16 mouse cellular contexts compared by ENCODE assay signal in genomic region chr1:39918517-39919115, GRCm38 (mm10). TPM values are rescaled to one million over a fixed set of nuclear protein-coding genes. Genes with fewer than 3 reads are reported as not detected.
DNase-seq lines count a peak whose midpoint lies in the region; ATAC-seq and TF ChIP-seq lines count a peak whose summit lies in the region.
"Had no signal": no experiment of that assay in that cellular context is flagged by ENCODE, and none has a peak within 500 bp of the region (broad histone marks: within the 10 kb centered on the region; RNA-seq: fewer than 3 reads in every experiment).

No protein-coding gene starts in this region.

- no peak for TF ChIP-seq CTCF in small intestine, adult 2 months (IDR thresholded peaks at IDR 0.05; ENCODE audit: extremely low read depth, insufficient read length, insufficient replicate concordance, low read depth, low read length)
- TF ChIP-seq CTCF in lung, adult 2 months (IDR thresholded peaks at IDR 0.05; ENCODE audit: insufficient read depth, low read length) = no peak

- no peak overlapping the region; a peak in 1 of 4 replicates for H3K27ac ChIP-seq in heart, embryonic 14.5 days (replicated peaks in 1 of 2; ENCODE audit: control insufficient read depth in 1 of 2, insufficient read depth in 1 of 2, low read depth in 2 of 2, low read length in 2 of 2)
- H3K27ac ChIP-seq in heart, embryonic 12.5 days (ENCODE audit: poor library complexity, severe bottlenecking) = no peak overlapping the region
- H3K27ac ChIP-seq in small intestine, adult 2 months (ENCODE audit: insufficient read depth, low read depth, low read length) = 0 out of 2 replicates have a peak overlapping the region, but pooled peaks have one; percentile 4
- H3K27ac ChIP-seq: embryonic facial prominence, embryonic 12.5 days; forebrain, embryonic 13.5 days; liver, embryonic 13.5 days had no signal

- ATAC-seq in heart, embryonic 14.5 days (ENCODE audit: insufficient number of reproducible peaks, insufficient read depth, low FRiP score, low read depth) = no peak
- ATAC-seq in heart, embryonic 12.5 days (ENCODE audit: insufficient number of reproducible peaks, low FRiP score) = no peak
- peak; percentile 35 to 44; a peak in 3 of 4 replicates for ATAC-seq in hematopoietic stem cell, adult 5-6 weeks (replicated peaks in 1 of 2; ENCODE audit: insufficient read depth in 1 of 2, low FRiP score in 2 of 2, low TSS enrichment in 1 of 2, low read depth in 1 of 2, poor library complexity in 2 of 2, severe bottlenecking in 2 of 2)
- ATAC-seq: forebrain, embryonic 13.5 days; intestine, embryonic 16.5 days had no signal

- H3K9ac ChIP-seq in heart, embryonic 14.5 days (ENCODE audit: low read length) = no peak overlapping the region
- no peak overlapping the region for H3K9ac ChIP-seq in heart, embryonic 12.5 days
- H3K9ac ChIP-seq: embryonic facial prominence, embryonic 12.5 days; forebrain, embryonic 13.5 days; liver, embryonic 13.5 days had no signal

- no peak for TF ChIP-seq POLR2A in small intestine, adult 2 months (IDR thresholded peaks at IDR 0.05; ENCODE audit: low read depth, low read length)
- TF ChIP-seq POLR2A in lung, adult 2 months (IDR thresholded peaks at IDR 0.05; ENCODE audit: borderline replicate concordance, extremely low read depth, low read depth, low read length) = no peak

- H3K9me3 ChIP-seq in heart, embryonic 14.5 days (ENCODE audit: control insufficient read depth, low read length) = 0 out of 2 replicates have a peak, but pooled peaks cover 3% of the 10 kb centered on the region
- peaks cover 9% of the 10 kb centered on the region for H3K9me3 ChIP-seq in heart, embryonic 12.5 days (replicated peaks)
- H3K9me3 ChIP-seq: forebrain, embryonic 13.5 days; liver, embryonic 13.5 days had no signal

- DNase-seq in spleen, postnatal 36 days (ENCODE audit: low spot score in 2 of 2) = peak; percentile 27 to 38
- no peak for DNase-seq in spleen, adult 12 weeks (ENCODE audit: low spot score)
- no peak for DNase-seq in lung, adult 2 months
- no peak for DNase-seq in kidney, postnatal 14 days
- DNase-seq: cerebellum, adult 2 months; gastrocnemius, postnatal 25 days; heart, postnatal 10 days; kidney, postnatal 25 days; liver, embryonic 13.5 days had no signal

- peaks cover 10% of the 10 kb centered on the region for H3K36me3 ChIP-seq in heart, embryonic 14.5 days (ENCODE audit: control insufficient read depth, insufficient read depth, low read length)
- peaks cover 14% of the 10 kb centered on the region for H3K36me3 ChIP-seq in heart, embryonic 12.5 days
- peaks cover 2% of the 10 kb centered on the region; the same call in 1 of the 2 replicates for H3K36me3 ChIP-seq in small intestine, adult 2 months (ENCODE audit: control insufficient read depth, insufficient read depth, low read length)

- H3K4me1 ChIP-seq in heart, embryonic 14.5 days (ENCODE audit: control insufficient read depth in 2 of 2, insufficient read depth in 2 of 2, low read length in 2 of 2) = peaks cover 31 to 75% of the 10 kb centered on the region in 2 experiments
- H3K4me1 ChIP-seq in heart, embryonic 12.5 days (replicated peaks) = peaks cover 65% of the 10 kb centered on the region
- peaks cover 13% of the 10 kb centered on the region for H3K4me1 ChIP-seq in small intestine, adult 2 months (ENCODE audit: control insufficient read depth, insufficient read depth, insufficient read length, low read length)
- peaks cover 35% of the 10 kb centered on the region for H3K4me1 ChIP-seq in lung, adult 2 months (ENCODE audit: control insufficient read depth, insufficient read depth, low read length)

- 35% methylated on average over 7 of the region's 7 CpGs for WGBS in heart, embryonic 14.5 days
- 46% methylated on average over 7 of the region's 7 CpGs for WGBS in heart, embryonic 12.5 days
- WGBS in small intestine, adult 2 months = 72% methylated on average over 7 of the region's 7 CpGs
- WGBS in lung, adult 2 months = 26% methylated on average over 7 of the region's 7 CpGs

- H3K4me3 ChIP-seq in heart, embryonic 14.5 days (ENCODE audit: control insufficient read depth in 1 of 2, insufficient read depth in 1 of 2, low read depth in 1 of 2, low read length in 2 of 2) = no peak overlapping the region
- no peak overlapping the region for H3K4me3 ChIP-seq in heart, embryonic 12.5 days
- no peak overlapping the region for H3K4me3 ChIP-seq in small intestine, adult 2 months (ENCODE audit: low read depth, low read length)
- H3K4me3 ChIP-seq in lung, adult 2 months (replicated peaks; ENCODE audit: extremely low read depth, low read depth, low read length) = no peak overlapping the region
- H3K4me3 ChIP-seq: embryonic facial prominence, embryonic 12.5 days; forebrain, embryonic 13.5 days; liver, embryonic 13.5 days had no signal

- no peaks in the 10 kb centered on the region for H3K27me3 ChIP-seq in heart, embryonic 14.5 days (ENCODE audit: control insufficient read depth, insufficient read depth, low read length)
- H3K27me3 ChIP-seq in heart, embryonic 12.5 days (replicated peaks) = no peaks in the 10 kb centered on the region
- H3K27me3 ChIP-seq in small intestine, adult 2 months (ENCODE audit: control insufficient read depth, insufficient read depth, low read length) = no peaks in the 10 kb centered on the region
- H3K27me3 ChIP-seq: embryonic facial prominence, embryonic 12.5 days; forebrain, embryonic 13.5 days; liver, embryonic 13.5 days had no signal

- 0 out of 2 replicates have a peak overlapping the region, but pooled peaks have one; percentile 3 for H3K4me2 ChIP-seq in heart, embryonic 14.5 days (ENCODE audit: low read length)
- H3K4me2 ChIP-seq in heart, embryonic 12.5 days = no peak overlapping the region
- H3K4me2 ChIP-seq: embryonic facial prominence, embryonic 12.5 days; forebrain, embryonic 13.5 days; liver, embryonic 13.5 days had no signal

RNA-seq across cellular contexts. Expression of gene Map4k4, which starts 17.9 kb away (rescaled TPM):
- 28.9 and 34.5 TPM in 2 replicates for polyA plus RNA-seq in heart, embryonic 14.5 days (2014; fragmentation: Nextera tagmentation; extraction: Ambion mirVana)
- polyA plus RNA-seq in heart, embryonic 12.5 days (2016; fragmentation: Nextera tagmentation; extraction: Ambion mirVana) = 26.1 and 31.8 TPM in 2 replicates
- 222 and 231 TPM in 2 replicates for total RNA-seq in hematopoietic stem cell, adult 5-6 weeks (2017)
- polyA plus RNA-seq in small intestine, adult 2 months (2012; rRNA removed) = 16.7 and 41.0 TPM in 2 replicates
- polyA plus RNA-seq in lung, adult 2 months (2012; rRNA removed) = 80.4 and 94.7 TPM in 2 replicates

Comparison
In these comparisons a context has a peak if more than half of its experiments do, and no peak if none do; other contexts are left out.
1. DNase-seq: peak in spleen, postnatal 36 days (2 of 2); none in spleen, adult 12 weeks (single experiment), lung, adult 2 months (single experiment) and kidney, postnatal 14 days (single experiment).
2. ATAC-seq: peak in hematopoietic stem cell, adult 5-6 weeks (2 of 2); none in heart, embryonic 14.5 days (single experiment) and heart, embryonic 12.5 days (single experiment).